Mouse (Mus musculus): ENCODE data around the gene Agmat.

DNA sequence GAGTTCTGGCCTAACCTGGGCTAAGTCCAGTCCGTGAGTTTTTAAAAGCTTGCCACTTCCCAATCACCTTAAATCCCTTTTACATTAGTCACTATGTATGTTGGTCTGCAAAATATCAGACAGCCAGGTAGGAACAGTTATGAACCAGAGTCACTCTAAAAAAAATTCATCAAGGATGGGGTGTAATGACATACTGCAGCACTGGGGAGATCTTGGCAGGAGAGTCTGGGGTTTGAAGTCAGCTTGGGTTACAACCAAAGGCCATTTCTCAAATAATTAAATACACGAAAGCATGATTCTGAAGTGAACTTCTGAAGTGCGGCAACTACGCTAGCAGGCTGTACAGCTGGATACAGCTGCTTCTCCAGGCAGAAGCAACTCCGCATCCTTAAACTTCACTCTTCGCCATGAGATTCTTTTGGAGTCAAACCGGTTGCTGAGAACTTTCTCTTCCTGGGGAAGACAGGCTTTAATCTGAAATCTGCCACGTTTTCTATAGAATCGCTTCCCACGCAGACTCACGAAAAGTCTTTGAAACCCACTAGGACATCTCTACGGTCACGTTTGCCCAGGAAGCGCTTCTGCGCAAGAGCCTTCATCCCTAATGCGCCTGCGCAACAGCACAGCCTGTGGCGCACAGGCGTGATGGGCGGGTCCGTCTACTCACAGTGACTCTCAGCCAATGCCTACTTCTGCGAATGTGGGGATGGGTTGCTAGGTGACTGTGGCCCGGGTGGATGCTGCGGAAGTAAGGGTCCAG lies 11.8 kb upstream of the Agmat start:
- TF ChIP-seq CTCF (IDR thresholded peaks at IDR 0.05; ENCODE audit: low read depth, low read length), result no peak
- TF ChIP-seq POLR2A (IDR thresholded peaks at IDR 0.05; ENCODE audit: borderline replicate concordance, low read depth, low read length), result no peak
